Mouse (Mus musculus): Measurements from ENCODE around the gene Pkn1.

Gene Pkn1

GRCm38 (mm10) chr8:83723447-83724083, 24.6 kb upstream of the Pkn1 start:
- DNase-seq (ENCODE audit: low spot score in 2 of 2), result no peak

- DNase-seq (ENCODE audit: low spot score in 2 of 2), result no peak
These were observed 23.7 kb upstream of the Pkn1 start for GRCm38 (mm10) chr8:83722631-83723030.

DNA sequence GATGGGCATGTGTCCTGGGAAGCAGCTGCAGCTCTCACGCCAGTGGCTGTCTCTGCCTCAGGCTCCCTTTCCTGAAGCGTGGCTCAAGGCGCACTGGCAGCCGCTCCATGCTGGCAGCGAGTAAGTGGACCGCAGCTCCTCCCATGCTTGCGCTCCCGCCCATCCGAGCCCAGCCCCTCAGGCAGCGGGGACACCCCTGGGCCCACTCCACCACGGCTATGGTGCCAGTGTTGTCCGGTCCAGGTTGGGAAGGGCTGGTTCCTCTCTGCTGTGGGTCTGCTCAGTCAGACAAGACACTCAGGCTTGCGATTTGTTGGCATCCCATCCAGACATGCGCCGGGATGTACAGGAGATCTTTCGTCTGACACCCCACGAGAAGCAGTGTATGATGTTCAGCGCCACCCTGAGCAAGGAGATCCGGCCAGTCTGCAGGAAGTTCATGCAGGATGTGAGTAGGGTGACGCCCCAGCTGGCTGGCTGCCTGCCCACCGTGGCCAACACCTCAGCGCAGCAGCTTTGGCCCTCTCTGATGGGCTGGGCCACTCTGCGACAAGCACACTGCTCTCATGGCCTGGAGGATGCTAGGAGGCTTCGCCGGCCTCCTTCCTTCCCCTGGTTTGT, 22.5 kb upstream of the Pkn1 start:
- no peak for DNase-seq (ENCODE audit: low spot score in 2 of 2)

GRCm38 (mm10) chr8:83719693-83720092, 20.7 kb upstream of the Pkn1 start:
- DNase-seq (ENCODE audit: low spot score in 2 of 2), result no peak

GRCm38 (mm10) chr8:83719048-83719447, 20.1 kb upstream of the Pkn1 start:
- DNase-seq (ENCODE audit: low spot score in 2 of 2), result no peak

DNA sequence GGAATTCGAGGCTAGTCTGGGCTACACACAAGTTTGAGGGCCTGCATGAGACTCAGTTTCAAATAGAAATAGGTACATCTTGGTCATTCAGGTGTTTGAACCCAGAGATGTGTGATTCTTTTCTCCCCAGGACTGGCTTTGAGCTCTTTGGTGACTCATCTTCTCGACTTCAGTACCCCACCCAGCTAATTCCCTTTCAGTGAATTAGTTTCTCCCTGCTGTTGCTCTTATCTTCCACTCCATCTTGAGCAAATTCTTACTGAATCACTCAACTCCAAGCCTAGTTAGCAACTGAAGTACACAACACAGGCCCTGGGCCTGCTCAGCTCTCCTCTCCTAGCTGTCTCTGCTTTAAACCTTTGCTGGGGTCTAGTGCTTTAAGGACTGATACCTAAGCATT, 17.6 kb upstream of the Pkn1 start:
- no peak for DNase-seq (ENCODE audit: low spot score in 2 of 2)

- DNase-seq (ENCODE audit: low spot score in 2 of 2), result no peak
These were observed 16.8 kb upstream of the Pkn1 start for GRCm38 (mm10) chr8:83715771-83716170.

DNA sequence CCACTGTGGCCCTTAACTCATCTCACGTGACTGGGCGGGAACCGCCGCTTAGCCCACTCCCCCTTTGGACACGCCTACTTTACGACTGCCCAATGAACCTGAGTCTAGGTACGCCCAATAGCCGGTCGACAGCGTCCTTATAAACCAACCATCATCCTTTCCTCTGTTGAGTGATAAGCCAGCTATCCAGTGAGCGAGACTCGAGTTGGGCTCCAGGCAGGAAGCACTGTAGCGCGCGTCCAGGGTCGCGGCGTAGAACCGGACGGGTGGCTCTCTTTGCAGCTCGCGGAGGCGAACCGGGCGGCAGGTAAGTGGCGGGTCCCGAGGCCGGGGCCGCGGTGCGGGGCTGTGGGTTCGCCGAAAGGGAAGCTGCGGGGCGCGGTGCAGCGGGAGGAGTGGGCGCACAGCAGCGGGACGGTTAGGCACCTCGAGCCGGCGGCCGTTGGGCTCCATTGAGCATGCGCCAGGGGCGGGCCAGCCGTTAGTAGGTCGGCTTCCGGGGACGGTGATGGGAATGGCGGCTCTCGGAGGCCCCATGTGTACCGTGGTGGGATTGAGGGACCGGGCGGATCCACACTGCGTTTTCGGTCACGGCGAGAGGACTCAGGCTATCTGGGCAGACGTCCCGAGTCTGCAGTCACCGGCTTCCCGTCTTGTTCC, 16.2 kb upstream of the Pkn1 start, which contains the start of gene Ddx39:
TSS of gene Ddx39 (plus strand) at position 147 of the 660 bp plus-strand sequence.
- DNase-seq (ENCODE audit: low spot score in 2 of 2), result peak; percentile 92 to 93

- DNase-seq (ENCODE audit: low spot score in 2 of 2), result no peak
These were observed 15.7 kb upstream of the Pkn1 start for GRCm38 (mm10) chr8:83714676-83715030.

DNA sequence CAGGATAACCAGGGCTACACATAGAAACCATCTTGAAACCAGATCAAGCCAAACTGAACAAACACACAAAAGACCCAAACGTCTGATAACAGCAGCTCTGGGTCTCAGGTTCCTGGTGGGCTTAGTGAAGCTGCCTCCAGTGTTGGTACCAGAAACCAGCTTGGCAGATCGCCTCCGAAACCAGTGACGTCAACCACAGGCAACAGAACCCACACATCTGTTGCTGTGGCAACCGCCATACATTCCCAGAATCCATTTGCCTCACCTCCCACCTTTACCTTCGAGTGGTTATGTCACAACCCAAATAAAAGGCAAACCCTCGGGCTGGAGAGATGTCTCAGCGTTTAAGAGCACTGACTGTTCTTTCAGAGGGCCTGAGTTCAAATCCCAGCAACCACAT, 8.6 kb upstream of the Pkn1 start:
- DNase-seq (ENCODE audit: low spot score in 2 of 2), result no peak

GRCm38 (mm10) chr8:83706411-83706810, 7.4 kb upstream of the Pkn1 start:
- DNase-seq (ENCODE audit: low spot score in 2 of 2), result no peak

GRCm38 (mm10) chr8:83703426-83703825, 4.4 kb upstream of the Pkn1 start:
- no peak for DNase-seq (ENCODE audit: low spot score in 2 of 2)

GRCm38 (mm10) chr8:83700423-83701085, 1.6 kb upstream of the Pkn1 start:
- DNase-seq (ENCODE audit: low spot score in 2 of 2), result no peak

GRCm38 (mm10) chr8:83699566-83699965, 587 bp upstream of the Pkn1 start:
- no peak for DNase-seq (ENCODE audit: low spot score in 2 of 2)

DNA sequence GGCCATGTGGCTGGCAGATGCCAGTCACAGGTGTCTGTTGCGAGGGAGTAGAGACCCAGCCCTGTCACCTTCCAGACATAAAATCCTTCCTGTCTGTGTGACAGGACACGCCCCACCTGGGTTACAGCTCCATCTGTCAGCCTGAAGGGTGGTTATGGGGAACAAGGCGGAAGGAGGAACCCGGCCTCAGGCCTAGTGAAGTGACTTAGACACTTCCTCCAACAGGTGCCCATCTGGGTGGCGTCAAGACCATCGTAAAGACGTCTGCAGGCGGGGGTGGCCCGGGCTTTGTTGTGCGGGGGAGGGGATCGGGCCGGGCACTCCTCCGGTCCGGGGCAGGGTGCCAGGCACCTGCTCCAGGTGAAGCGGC, 703 bp downstream of the Pkn1 start:
- peak in 1 of 2 experiments; percentile 32 for DNase-seq (ENCODE audit: low spot score in 2 of 2)

DNA sequence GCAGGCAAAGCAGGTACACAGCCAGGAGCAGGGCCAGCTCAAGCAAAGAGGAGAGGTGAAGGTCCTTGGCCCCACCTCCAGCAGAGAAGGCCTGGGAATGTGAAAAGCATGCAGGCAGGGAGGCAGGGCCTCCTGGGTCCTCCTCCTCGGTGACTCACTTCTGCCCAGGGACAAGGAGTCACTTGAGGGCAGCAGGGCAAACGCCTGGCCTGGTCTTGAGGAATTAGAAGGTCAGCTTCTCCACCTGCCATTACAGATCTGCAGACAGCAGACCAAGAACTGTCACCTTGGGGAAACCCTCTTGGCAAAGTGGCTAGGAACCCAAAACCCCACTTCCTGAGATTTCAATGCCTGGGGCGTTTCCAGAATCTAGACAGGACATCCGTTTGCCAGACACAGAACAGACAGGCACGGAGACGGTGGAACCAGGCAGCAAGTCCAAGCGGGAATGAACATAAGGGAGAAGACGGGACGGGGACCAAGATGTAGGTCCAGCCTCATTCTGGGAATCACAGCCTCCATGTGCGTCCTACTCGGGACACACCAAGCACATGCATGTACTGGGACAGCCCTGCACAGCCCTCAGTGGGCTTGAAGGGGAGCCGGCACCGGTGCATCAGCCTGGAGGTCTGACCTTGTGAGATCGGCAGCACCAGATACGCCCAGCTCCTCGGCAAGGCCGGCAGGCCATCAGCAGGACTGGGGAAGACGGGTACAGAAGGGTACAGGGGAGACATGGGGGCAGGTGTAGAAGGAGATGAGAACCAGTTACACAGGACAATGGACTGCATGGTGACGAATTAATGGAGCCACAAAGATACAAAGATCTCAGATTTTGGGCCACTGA, 1.4 kb downstream of the Pkn1 start:
- peak in 1 of 2 experiments; percentile 49 for DNase-seq (ENCODE audit: low spot score in 2 of 2)

DNA sequence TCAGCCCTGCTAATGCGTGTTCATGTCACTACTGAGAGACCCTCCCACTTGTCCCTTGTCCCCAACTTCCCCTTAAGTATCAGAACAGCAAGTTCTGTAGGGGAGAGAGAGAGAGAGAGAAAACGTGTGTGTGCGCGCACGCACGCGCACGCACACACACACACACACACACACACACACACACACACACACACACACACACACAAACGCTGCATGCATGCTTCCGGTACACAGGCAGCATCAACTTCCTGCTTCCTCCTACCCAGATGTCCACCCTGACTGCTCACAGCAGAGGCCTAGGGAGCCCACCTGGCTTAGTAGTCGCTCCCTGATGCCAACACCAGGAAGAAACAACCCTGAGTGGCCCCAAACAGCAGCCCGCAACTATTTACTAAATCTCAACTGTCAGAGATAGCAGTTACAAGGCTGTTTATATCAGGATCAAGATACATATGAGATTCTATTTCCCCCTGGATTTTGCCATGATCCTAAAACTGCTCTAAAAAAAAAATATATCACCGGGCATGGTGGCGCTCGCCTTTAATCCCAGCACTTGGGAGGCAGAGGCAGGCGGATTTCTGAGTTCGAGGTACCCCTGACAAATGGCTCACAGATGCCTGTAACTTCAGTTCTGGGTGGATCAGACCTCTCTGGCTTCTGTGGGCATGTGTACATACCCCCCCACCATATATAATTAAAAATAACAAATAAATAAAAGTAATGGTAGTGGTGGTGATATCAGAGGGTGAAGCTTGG, 3.5 kb downstream of the Pkn1 start:
- DNase-seq (ENCODE audit: low spot score in 2 of 2), result no peak

- DNase-seq (ENCODE audit: low spot score in 2 of 2), result no peak
These were observed 4.4 kb downstream of the Pkn1 start for GRCm38 (mm10) chr8:83694369-83695160.

DNA sequence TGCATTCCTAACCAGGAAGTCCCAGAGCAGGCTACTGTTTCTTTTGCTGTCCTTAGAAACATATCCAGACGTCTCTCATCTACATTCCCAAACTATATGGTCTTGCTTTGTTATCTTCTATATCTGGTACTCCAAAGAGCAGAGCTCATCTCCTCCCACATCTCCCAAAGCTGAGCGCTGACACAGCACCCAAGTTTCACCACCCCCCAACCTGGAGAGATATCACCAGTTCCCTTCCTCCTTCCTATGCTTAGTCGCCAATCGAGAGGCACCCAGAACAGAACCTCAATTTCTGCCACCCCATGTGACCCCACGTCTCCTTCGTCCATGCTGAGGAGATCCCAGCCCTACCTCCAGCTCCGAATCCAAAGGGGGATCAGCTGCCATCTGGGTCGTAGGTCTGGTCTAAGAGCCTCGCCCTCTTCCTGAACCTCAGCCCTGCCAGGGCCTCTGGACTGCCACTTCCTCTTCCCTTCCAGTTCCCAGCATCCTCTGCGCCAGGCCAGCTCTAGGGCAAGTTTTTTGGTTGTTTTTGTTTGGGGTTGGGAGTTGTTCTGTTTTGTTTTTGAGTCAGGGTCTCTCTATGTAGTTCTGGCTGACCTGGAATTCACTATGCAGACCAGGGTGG, 5.3 kb downstream of the Pkn1 start:
- no peak for DNase-seq (ENCODE audit: low spot score in 2 of 2)

GRCm38 (mm10) chr8:83689264-83689663, 9.7 kb downstream of the Pkn1 start:
- no peak for DNase-seq (ENCODE audit: low spot score in 2 of 2)

All from urinary bladder, postnatal 4 days (tissue).